7 mouse cellular contexts compared by ENCODE assay signal in the genomic region with DNA sequence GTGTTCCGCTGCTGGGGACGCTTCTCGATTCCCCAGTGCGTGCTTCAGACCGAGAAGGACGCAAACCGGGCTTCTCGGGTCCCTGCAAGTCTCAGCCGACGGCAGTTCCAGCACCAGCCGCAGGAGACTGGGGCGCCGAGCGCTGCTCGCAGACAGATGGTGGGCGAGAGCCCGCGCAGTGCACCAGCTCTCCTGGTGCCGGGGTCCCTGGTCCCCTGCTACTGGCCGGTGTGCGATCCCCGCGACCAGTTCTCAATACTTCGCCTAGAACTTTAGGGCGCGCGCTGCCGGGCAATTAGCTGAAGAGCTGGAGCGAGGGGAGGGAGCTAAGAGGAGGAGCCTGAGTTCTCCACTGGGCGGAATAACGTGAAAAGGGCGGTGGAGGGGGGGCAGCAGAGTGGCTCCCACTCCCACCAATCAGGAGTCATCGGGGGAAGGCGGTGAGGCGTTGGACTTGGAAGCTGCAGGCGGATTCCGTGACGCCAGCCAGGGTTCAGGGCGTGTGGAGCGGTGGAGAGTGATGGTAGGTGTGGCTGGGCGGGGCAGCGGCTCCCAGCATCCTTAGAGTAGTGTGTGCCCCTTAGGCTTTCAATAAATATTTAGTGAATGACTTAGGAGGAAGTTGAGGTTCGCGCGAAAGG. TPM values are rescaled to one million over a fixed set of nuclear protein-coding genes. Genes with fewer than 3 reads are reported as not detected.
DNase-seq lines count a peak whose midpoint lies in the region; ATAC-seq and TF ChIP-seq lines count a peak whose summit lies in the region.

TSS of gene Osbpl3 (minus strand) at position 373 of the 641 bp plus-strand sequence.

- intact Hi-C loops in heart, adult 2 months (cut with DNase I), result loop anchor here (5.0 kb wide), 4 partner anchors 44 to 144 kb away; no protein-coding TSS in a partner anchor

- peak within 1 kb of the TSS; percentile 77 for H3K4me3 ChIP-seq in embryonic facial prominence, embryonic 14.5 days (ENCODE audit: low read depth, low read length)
- H3K4me3 ChIP-seq in heart, adult 2 months, result peak within 1 kb of the TSS; percentile 70
- peak within 1 kb of the TSS; percentile 74 for H3K4me3 ChIP-seq in limb, embryonic 13.5 days
- peak within 1 kb of the TSS; percentile 61 for H3K4me3 ChIP-seq in midbrain, embryonic 16.5 days (ENCODE audit: low read depth, low read length)

- H3K36me3 ChIP-seq in embryonic facial prominence, embryonic 14.5 days (ENCODE audit: control insufficient read depth, insufficient read depth, low read length), result no peaks in the 10 kb centered on the region
- no peaks in the 10 kb centered on the region for H3K36me3 ChIP-seq in heart, adult 2 months (ENCODE audit: control insufficient read depth, insufficient read depth, low read length)
- no peaks in the 10 kb centered on the region for H3K36me3 ChIP-seq in limb, embryonic 13.5 days
- no peaks in the 10 kb centered on the region for H3K36me3 ChIP-seq in midbrain, embryonic 16.5 days (ENCODE audit: control insufficient read depth, insufficient read depth, low read length)

- TF ChIP-seq CTCF in heart, adult 2 months (IDR thresholded peaks at IDR 0.05), result peak; percentile 67

- peak; percentile 49; the same call in 1 of the 2 replicates for TF ChIP-seq EP300 in heart, adult 2 months (IDR thresholded peaks at IDR 0.05; ENCODE audit: insufficient read depth, low read depth, low read length)

- no peaks in the 10 kb centered on the region for H3K9me3 ChIP-seq in embryonic facial prominence, embryonic 14.5 days (ENCODE audit: control insufficient read depth, low read length)
- H3K9me3 ChIP-seq in limb, embryonic 13.5 days, result no peaks in the 10 kb centered on the region
- no peaks in the 10 kb centered on the region for H3K9me3 ChIP-seq in midbrain, embryonic 16.5 days (replicated peaks; ENCODE audit: control insufficient read depth, low read length, poor library complexity, severe bottlenecking)

- peak within 1 kb of the TSS; percentile 79 for H3K9ac ChIP-seq in embryonic facial prominence, embryonic 14.5 days (ENCODE audit: low read depth, low read length)
- H3K9ac ChIP-seq in heart, adult 2 months (ENCODE audit: low read depth, low read length), result peak within 1 kb of the TSS; percentile 63
- peak within 1 kb of the TSS; percentile 85 for H3K9ac ChIP-seq in limb, embryonic 13.5 days
- H3K9ac ChIP-seq in midbrain, embryonic 16.5 days (ENCODE audit: low read depth, low read length), result peak within 1 kb of the TSS; percentile 75

- TF ChIP-seq POLR2A in heart, adult 2 months (IDR thresholded peaks at IDR 0.05; ENCODE audit: insufficient read depth, low read depth, low read length), result peak; percentile 60; the same call in 1 of the 2 replicates

- H3K27ac ChIP-seq in embryonic facial prominence, embryonic 14.5 days (replicated peaks; ENCODE audit: low read depth, low read length), result peak within 1 kb of the TSS; percentile 81
- H3K27ac ChIP-seq in heart, adult 2 months, result peak within 1 kb of the TSS; percentile 86
- peak within 1 kb of the TSS; percentile 87 for H3K27ac ChIP-seq in limb, embryonic 13.5 days
- H3K27ac ChIP-seq in midbrain, embryonic 16.5 days (ENCODE audit: low read length), result peak within 1 kb of the TSS; percentile 70

- no peaks in the 10 kb centered on the region for H3K27me3 ChIP-seq in embryonic facial prominence, embryonic 14.5 days (replicated peaks; ENCODE audit: control insufficient read depth, insufficient read depth, low read length)
- H3K27me3 ChIP-seq in heart, adult 2 months (ENCODE audit: control insufficient read depth, insufficient read depth, low read length), result no peaks in the 10 kb centered on the region
- peaks cover 5% of the 10 kb centered on the region; the same call in 1 of the 2 replicates for H3K27me3 ChIP-seq in limb, embryonic 13.5 days
- peaks cover 2% of the 10 kb centered on the region; the same call in 1 of the 2 replicates for H3K27me3 ChIP-seq in midbrain, embryonic 16.5 days (ENCODE audit: control insufficient read depth, insufficient read depth, low read depth, low read length)

- peak; percentile 98 for ATAC-seq in embryonic facial prominence, embryonic 14.5 days (ENCODE audit: low read depth)
- ATAC-seq in limb, embryonic 13.5 days (ENCODE audit: low FRiP score, low read depth), result peak; percentile 98
- ATAC-seq in midbrain, embryonic 16.5 days, result peak; percentile 93

- peak within 1 kb of the TSS; percentile 93 for H3K4me2 ChIP-seq in embryonic facial prominence, embryonic 14.5 days (ENCODE audit: low read depth, low read length)
- H3K4me2 ChIP-seq in limb, embryonic 13.5 days (replicated peaks), result peak within 1 kb of the TSS; percentile 98
- peak within 1 kb of the TSS; percentile 93 for H3K4me2 ChIP-seq in midbrain, embryonic 16.5 days (ENCODE audit: low read length)

- H3K4me1 ChIP-seq in embryonic facial prominence, embryonic 14.5 days (ENCODE audit: control insufficient read depth, insufficient read depth, low read length), result peaks cover 11% of the 10 kb centered on the region; the same call in 1 of the 2 replicates
- peaks cover 2% of the 10 kb centered on the region for H3K4me1 ChIP-seq in heart, adult 2 months (ENCODE audit: control insufficient read depth, insufficient read depth, low read length)
- H3K4me1 ChIP-seq in limb, embryonic 13.5 days, result peaks cover 36% of the 10 kb centered on the region
- H3K4me1 ChIP-seq in midbrain, embryonic 16.5 days (ENCODE audit: control insufficient read depth, insufficient read depth, low read length), result peaks cover 14% of the 10 kb centered on the region

- H3K79me2 ChIP-seq in heart, adult 2 months (replicated peaks; ENCODE audit: control insufficient read depth, insufficient read depth, low read length), result no peaks in the 10 kb centered on the region

- DNase-seq in adrenal gland, postnatal 36 days, result peak; percentile 91 to 92
- DNase-seq in embryonic facial prominence, embryonic 14.5 days (ENCODE audit: low spot score), result peak; percentile 98
- peak; percentile 86 to 92 for DNase-seq in heart, adult 2 months
- peak; percentile 94 to 97 for DNase-seq in kidney, adult 8-10 months
- DNase-seq in spleen, postnatal 10 days (ENCODE audit: low spot score in 2 of 2), result peak; percentile 41 to 71

- 0% methylated on average over 34 of the region's 45 CpGs for WGBS in embryonic facial prominence, embryonic 14.5 days
- WGBS in heart, adult 2 months, result under 1% methylated on average over 45 of the region's 45 CpGs
- under 1% methylated on average over 45 of the region's 45 CpGs for WGBS in limb, embryonic 13.5 days
- under 1% methylated on average over 45 of the region's 45 CpGs for WGBS in midbrain, embryonic 16.5 days

RNA-seq across cellular contexts. Expression of gene Osbpl3, which starts in this region (rescaled TPM):
- 10 to 100 TPM; 64.3 to 73.1 TPM for total RNA-seq in adrenal gland, postnatal 36 days (2021)
- polyA plus RNA-seq in embryonic facial prominence, embryonic 14.5 days (2014; fragmentation: Nextera tagmentation; extraction: Ambion mirVana), result 9.7 and 10.6 TPM in 2 replicates
- 10 to 100 TPM; 25.4 to 26.5 TPM for total RNA-seq in heart, adult 2 months (2021)
- polyA plus RNA-seq in heart, adult 2 months (2012; rRNA removed), result 12.8 and 15.6 TPM in 2 replicates
- polyA plus RNA-seq in limb, embryonic 13.5 days (2015; fragmentation: Nextera tagmentation; extraction: Ambion mirVana), result 14.0 and 15.3 TPM in 2 replicates
- polyA plus RNA-seq in midbrain, embryonic 16.5 days (2015; fragmentation: Nextera tagmentation; extraction: Ambion mirVana), result 6.0 and 7.2 TPM in 2 replicates

Comparison
In these comparisons a context has a peak if more than half of its experiments do, and no peak if none do; other contexts are left out.
1. Peak in every context shown above with its lines: DNase-seq, ATAC-seq, H3K4me3 ChIP-seq and H3K27ac ChIP-seq.